Mouse (Mus musculus): ENCODE measurements around the gene Prodh2. TPM values are rescaled to one million over a fixed set of nuclear protein-coding genes. Genes with fewer than 3 reads are reported as not detected.

The Prodh2 gene
- polyA plus RNA-seq, 1 experiment = not detected

DNA sequence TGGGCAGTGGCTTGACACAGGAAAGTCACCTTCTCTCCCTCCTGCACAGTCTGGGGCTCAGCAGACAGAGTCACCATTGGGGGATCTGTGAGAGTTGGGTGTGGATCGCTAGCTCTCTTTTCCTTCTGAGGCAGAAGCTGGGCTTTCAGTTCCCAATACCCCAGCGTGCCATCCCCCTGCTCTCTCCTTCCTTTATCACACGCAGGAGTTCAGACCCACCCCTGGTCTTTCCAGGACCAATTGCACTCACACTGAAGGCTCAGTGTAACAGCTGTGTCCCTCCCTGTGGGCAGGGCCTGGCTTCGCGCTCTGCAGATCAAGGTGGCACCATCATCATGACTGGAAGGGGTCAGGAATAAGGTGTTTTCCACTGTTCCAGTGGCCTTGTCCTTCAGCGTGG, 39.2 kb upstream of the Prodh2 start:
- Histone ChIP-seq H3K27ac (ENCODE audit: insufficient read depth, low read length) (no peak overlapping the region), H3K4me3 (replicated peaks; ENCODE audit: insufficient read depth, low read depth, low read length) (no peak overlapping the region), H3K27me3 (ENCODE audit: control insufficient read depth, insufficient read depth, low read length) (peaks cover 2% of the 10 kb centered on the region; the same call in 1 of the 2 replicates), H3K4me1 (ENCODE audit: control insufficient read depth, insufficient read depth, low read length) (peaks cover 4% of the 10 kb centered on the region)
- 28% methylated on average over 6 of the region's 6 CpGs for WGBS
- no peak for DNase-seq
- no peak for TF ChIP-seq CTCF (IDR thresholded peaks at IDR 0.05; ENCODE audit: borderline replicate concordance, insufficient read depth, low read depth, low read length)

DNA sequence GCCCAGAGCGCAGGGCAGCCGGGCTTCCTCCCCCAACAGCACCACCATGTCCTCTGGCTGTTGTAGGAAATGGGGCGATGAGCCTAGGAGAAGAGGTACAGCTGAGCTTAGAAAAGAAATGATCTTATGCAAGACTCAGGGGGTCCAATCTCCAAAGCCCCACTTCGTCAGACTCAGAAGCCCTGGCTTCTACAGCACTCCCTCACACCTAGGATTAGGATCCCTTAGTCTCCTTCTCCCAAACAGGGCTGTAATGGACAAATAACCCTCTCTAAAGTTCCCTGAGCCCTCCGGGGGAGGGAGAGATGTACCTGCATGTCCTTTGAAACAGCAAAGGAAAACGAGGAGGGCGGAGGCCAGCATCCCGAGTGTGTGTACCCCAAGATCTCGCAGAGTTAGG, 36.9 kb upstream of the Prodh2 start:
- H3K4me3 ChIP-seq (replicated peaks; ENCODE audit: insufficient read depth, low read depth, low read length) = no peak overlapping the region
- peaks cover 2% of the 10 kb centered on the region; the same call in 1 of the 2 replicates for H3K27me3 ChIP-seq (ENCODE audit: control insufficient read depth, insufficient read depth, low read length)
- TF ChIP-seq POLR2A (IDR thresholded peaks at IDR 0.05; ENCODE audit: borderline replicate concordance, insufficient read depth, low read length) (no peak), CTCF (IDR thresholded peaks at IDR 0.05; ENCODE audit: borderline replicate concordance, insufficient read depth, low read depth, low read length) (no peak)
- no peak for DNase-seq
- no peak overlapping the region for H3K27ac ChIP-seq (ENCODE audit: insufficient read depth, low read length)
- H3K4me1 ChIP-seq (ENCODE audit: control insufficient read depth, insufficient read depth, low read length) = peaks cover 4% of the 10 kb centered on the region
- 2% methylated on average over 9 of the region's 9 CpGs for WGBS

DNA sequence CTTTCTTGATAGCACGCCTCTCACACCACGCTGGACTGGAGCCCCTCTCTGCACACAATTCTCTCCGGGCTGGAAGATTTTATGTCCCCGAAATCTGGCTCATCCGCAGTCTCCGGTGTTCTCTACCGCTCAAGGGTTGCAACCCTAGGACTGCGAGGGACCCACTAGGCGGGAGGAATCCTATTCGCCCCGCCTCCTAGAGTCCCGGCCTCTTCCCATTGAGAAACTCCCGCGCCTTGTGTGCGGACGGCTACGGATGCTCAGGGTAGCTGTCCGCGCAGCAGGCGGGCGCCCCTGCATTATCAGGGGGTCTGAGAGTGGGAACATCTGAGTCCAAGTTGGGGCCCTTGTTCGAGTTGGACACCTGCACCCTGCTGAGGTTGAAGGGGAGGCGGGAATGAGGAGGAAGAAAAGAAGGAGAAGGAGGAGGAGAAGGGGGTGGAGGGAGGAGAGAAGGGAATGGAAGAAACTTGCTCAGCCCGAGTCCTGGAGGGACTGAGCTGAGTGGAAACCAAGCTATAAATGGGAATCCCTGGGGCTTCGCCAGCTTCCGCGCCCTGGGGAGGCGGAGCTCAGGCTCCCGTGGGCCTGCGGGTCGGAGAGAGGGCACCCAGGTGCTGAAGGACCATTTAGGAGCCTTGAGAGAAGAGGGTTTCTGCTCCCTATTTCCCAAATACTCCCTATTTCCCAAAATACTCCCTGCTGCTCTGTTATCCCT, 36.4 kb upstream of the Prodh2 start:
- no peak overlapping the region for H3K27ac ChIP-seq (ENCODE audit: insufficient read depth, low read length)
- under 1% methylated on average over 31 of the region's 31 CpGs for WGBS
- DNase-seq = no peak
- peaks cover 2% of the 10 kb centered on the region; the same call in 1 of the 2 replicates for H3K27me3 ChIP-seq (ENCODE audit: control insufficient read depth, insufficient read depth, low read length)
- TF ChIP-seq CTCF (IDR thresholded peaks at IDR 0.05; ENCODE audit: borderline replicate concordance, insufficient read depth, low read depth, low read length) (no peak), POLR2A (IDR thresholded peaks at IDR 0.05; ENCODE audit: borderline replicate concordance, insufficient read depth, low read length) (no peak)
- H3K4me3 ChIP-seq (replicated peaks; ENCODE audit: insufficient read depth, low read depth, low read length) = peak overlapping the region; percentile 45
- peaks cover 4% of the 10 kb centered on the region for H3K4me1 ChIP-seq (ENCODE audit: control insufficient read depth, insufficient read depth, low read length)

DNA sequence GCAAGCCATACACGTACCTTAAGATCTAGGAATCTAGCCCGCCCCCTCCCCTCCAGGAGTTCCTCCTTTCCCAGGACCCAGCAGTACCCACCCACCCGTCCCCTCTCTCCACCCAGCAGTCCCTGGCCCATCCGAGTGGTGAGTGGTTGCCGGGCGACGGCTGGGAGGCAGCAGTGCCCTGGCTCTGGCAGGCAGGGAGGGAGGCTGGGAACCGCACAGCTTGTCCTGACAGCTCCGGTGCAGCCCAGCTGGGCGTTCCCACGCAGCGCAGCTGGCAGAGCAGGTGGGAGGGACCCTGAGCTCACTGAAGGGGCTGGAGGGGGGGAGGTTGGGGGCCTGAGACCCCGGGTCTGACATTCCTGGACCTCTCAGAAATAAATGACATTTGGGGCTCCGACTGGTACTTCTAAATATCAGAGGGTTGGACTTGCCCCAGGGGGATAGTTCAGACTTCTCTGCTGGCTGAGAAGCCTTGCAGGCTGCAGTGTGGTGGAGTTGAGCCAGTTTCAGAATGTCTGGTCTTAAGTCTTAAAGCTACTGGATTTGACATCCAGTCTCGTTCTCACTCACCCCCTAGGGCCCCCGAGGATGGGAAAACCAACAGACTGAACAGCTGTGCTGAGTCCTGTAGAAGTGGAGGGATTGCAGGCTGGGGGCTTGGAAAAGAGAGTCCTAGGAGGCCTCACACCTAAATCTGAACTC, 35.6 kb upstream of the Prodh2 start, which contains the start of the genes Kirrel2 and Nphs1:
Kirrel2 (minus strand) TSS at position 62 of the 702 bp plus-strand sequence.
Nphs1 (plus strand) TSS at position 687 of the 702 bp plus-strand sequence.
- TF ChIP-seq POLR2A (IDR thresholded peaks at IDR 0.05; ENCODE audit: borderline replicate concordance, insufficient read depth, low read length) (no peak), CTCF (IDR thresholded peaks at IDR 0.05; ENCODE audit: borderline replicate concordance, insufficient read depth, low read depth, low read length) (no peak)
- H3K4me1 ChIP-seq (ENCODE audit: control insufficient read depth, insufficient read depth, low read length) = peaks cover 4% of the 10 kb centered on the region
- 3% methylated on average over 16 of the region's 16 CpGs for WGBS
- H3K27me3 ChIP-seq (ENCODE audit: control insufficient read depth, insufficient read depth, low read length) = peaks cover 2% of the 10 kb centered on the region; the same call in 1 of the 2 replicates
- H3K4me3 ChIP-seq (replicated peaks; ENCODE audit: insufficient read depth, low read depth, low read length) = peak within 1 kb of the TSS; percentile 45
- H3K27ac ChIP-seq (ENCODE audit: insufficient read depth, low read length) = no peak within 1 kb of the TSS
- DNase-seq = no peak

GRCm38 (mm10) chr7:30459484-30459883, 33.9 kb upstream of the Prodh2 start:
- Histone ChIP-seq H3K4me1 (ENCODE audit: control insufficient read depth, insufficient read depth, low read length) (no peaks in the 10 kb centered on the region; the same call in 1 of the 2 replicates), H3K27me3 (ENCODE audit: control insufficient read depth, insufficient read depth, low read length) (peaks cover under 1% of the 10 kb centered on the region; the same call in 1 of the 2 replicates), H3K4me3 (replicated peaks; ENCODE audit: insufficient read depth, low read depth, low read length) (no peak overlapping the region), H3K27ac (ENCODE audit: insufficient read depth, low read length) (no peak overlapping the region)
- TF ChIP-seq POLR2A (IDR thresholded peaks at IDR 0.05; ENCODE audit: borderline replicate concordance, insufficient read depth, low read length) = no peak
- no peak for TF ChIP-seq CTCF (IDR thresholded peaks at IDR 0.05; ENCODE audit: borderline replicate concordance, insufficient read depth, low read depth, low read length)
- DNase-seq = no peak
- WGBS = 46% methylated on average over 6 of the region's 6 CpGs

GRCm38 (mm10) chr7:30463568-30463967, 29.9 kb upstream of the Prodh2 start:
- no peak overlapping the region for H3K27ac ChIP-seq (ENCODE audit: insufficient read depth, low read length)
- no peaks in the 10 kb centered on the region for H3K4me1 ChIP-seq (ENCODE audit: control insufficient read depth, insufficient read depth, low read length)
- no peak overlapping the region for H3K4me3 ChIP-seq (replicated peaks; ENCODE audit: insufficient read depth, low read depth, low read length)
- WGBS = 49% methylated on average over 7 of the region's 7 CpGs
- no peak for DNase-seq
- TF ChIP-seq POLR2A (IDR thresholded peaks at IDR 0.05; ENCODE audit: borderline replicate concordance, insufficient read depth, low read length) (no peak), CTCF (IDR thresholded peaks at IDR 0.05; ENCODE audit: borderline replicate concordance, insufficient read depth, low read depth, low read length) (no peak)
- H3K27me3 ChIP-seq (ENCODE audit: control insufficient read depth, insufficient read depth, low read length) = no peaks in the 10 kb centered on the region; the same call in 1 of the 2 replicates

- TF ChIP-seq POLR2A (IDR thresholded peaks at IDR 0.05; ENCODE audit: borderline replicate concordance, insufficient read depth, low read length) = no peak
- no peak for TF ChIP-seq CTCF (IDR thresholded peaks at IDR 0.05; ENCODE audit: borderline replicate concordance, insufficient read depth, low read depth, low read length)
- no peaks in the 10 kb centered on the region; the same call in 1 of the 2 replicates for H3K27me3 ChIP-seq (ENCODE audit: control insufficient read depth, insufficient read depth, low read length)
Measured at GRCm38 (mm10) chr7:30463996-30464395, 29.4 kb upstream of the Prodh2 start.

More at GRCm38 (mm10) chr7:30463996-30464395, 29.4 kb upstream of the Prodh2 start:
- H3K4me3 ChIP-seq (replicated peaks; ENCODE audit: insufficient read depth, low read depth, low read length) = no peak overlapping the region
- no peaks in the 10 kb centered on the region for H3K4me1 ChIP-seq (ENCODE audit: control insufficient read depth, insufficient read depth, low read length)
- no peak overlapping the region for H3K27ac ChIP-seq (ENCODE audit: insufficient read depth, low read length)
- WGBS = 34% methylated on average over 4 of the region's 4 CpGs
- DNase-seq = no peak

All from cerebellum, adult 2 months (tissue).